Mouse (Mus musculus) lung, adult 2 months (tissue): ENCODE data around the gene Slc41a2. TPM values are rescaled to one million over a fixed set of nuclear protein-coding genes. Genes with fewer than 3 reads are reported as not detected.

ENCODE experiments used
- DNase-seq: peaks from one replicate; pipeline ENCODE4 v3.0.0; 2022
- H3K4me1 ChIP-seq: fragments of 200-500 bp; 2 replicates; pipeline ENCODE4 v1.6.1; 2011; ENCODE audit warnings: low read length; ENCODE audit not compliant: control insufficient read depth, insufficient read depth
- H3K4me3 ChIP-seq: fragments of 200-500 bp; replicated peaks from 2 replicates; pipeline ENCODE3; 2011; ENCODE audit warnings: low read depth, mild to moderate bottlenecking, control low read depth, low read length; ENCODE audit errors: extremely low read depth
- CTCF ChIP-seq: fragments of 200-500 bp; IDR thresholded peaks from 2 replicates; pipeline ENCODE4 v1.5.1; 2011; ENCODE audit warnings: mild to moderate bottlenecking, low read length, control low read depth; ENCODE audit not compliant: insufficient read depth
- POLR2A ChIP-seq: fragments of 200-500 bp; IDR thresholded peaks from 2 replicates; pipeline ENCODE4 v1.6.1; 2011; ENCODE audit warnings: low read depth, mild to moderate bottlenecking, control low read depth, low read length, borderline replicate concordance; ENCODE audit errors: extremely low read depth
- WGBS: fragments of 180-500 bp; shearing (Covaris S2); methylation state at CpG from one replicate; pipeline ENCODE4 v1.1.7; 2018; 5-methylcytosine and 5-hydroxymethylcytosine counted together
- polyA plus RNA-seq: library from polyadenylated mRNA; depleted of rRNA; stranded (reverse); fragments of >200 nt; gene quantifications from 2 replicates; pipeline ENCODE4 v1.2.3, GENCODE M21; 2012

Gene Slc41a2
- polyA plus RNA-seq, 1 experiment = 4.0 TPM

DNA sequence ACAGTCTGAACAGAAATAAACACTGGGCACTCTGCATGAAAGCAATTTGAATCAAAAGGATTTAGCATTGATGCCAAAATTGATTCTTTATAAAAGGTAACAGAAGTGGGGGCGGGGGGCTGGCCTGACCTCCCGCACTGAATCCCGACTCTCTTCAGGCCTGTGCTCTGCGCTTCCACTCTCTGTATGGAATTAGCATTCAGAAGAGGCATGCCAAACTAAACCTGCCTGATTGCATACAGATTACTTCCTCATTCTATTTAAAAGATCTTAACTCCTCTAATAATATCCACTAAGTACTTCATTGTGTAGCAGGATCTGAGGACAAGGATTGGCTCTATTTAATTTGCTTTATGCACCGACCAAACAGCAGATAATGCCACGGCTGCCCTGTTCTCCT lies 16.2 kb downstream of the Slc41a2 start:
- Histone ChIP-seq H3K4me1 (no peaks in the 10 kb centered on the region), H3K4me3 (no peak overlapping the region)
- TF ChIP-seq CTCF (no peak), POLR2A (no peak)
- 56% methylated on average over 6 of the region's 6 CpGs for WGBS
- no peak for DNase-seq

- TF ChIP-seq POLR2A (no peak), CTCF (no peak)
Observed at GRCm38 (mm10) chr10:83320870-83321269, 16.8 kb downstream of the Slc41a2 start.

DNA sequence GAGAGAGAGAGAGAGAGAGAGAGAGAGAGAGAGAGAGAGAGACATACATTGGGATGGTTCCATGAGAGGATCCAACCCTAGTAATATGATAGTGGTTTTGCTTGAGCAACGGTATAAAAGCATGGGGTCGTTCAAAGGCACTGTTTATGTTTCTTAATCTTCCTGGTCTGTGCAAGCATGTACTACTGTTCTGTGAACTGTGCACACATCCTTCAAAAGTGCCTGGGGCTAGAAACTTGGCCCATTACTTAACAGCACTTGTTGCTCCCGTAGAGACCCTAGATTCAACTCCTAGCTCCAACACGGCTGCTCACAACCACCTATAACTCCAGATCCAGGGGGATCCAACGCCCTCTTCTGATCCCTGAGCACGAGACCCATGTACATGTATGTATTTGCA lies 17.3 kb downstream of the Slc41a2 start:
- no peak overlapping the region for H3K4me3 ChIP-seq
- TF ChIP-seq POLR2A = no peak
- no peak for TF ChIP-seq CTCF
- no peak for DNase-seq
- no peaks in the 10 kb centered on the region for H3K4me1 ChIP-seq
- WGBS = 65% methylated on average over 6 of the region's 6 CpGs

More at GRCm38 (mm10) chr10:83320870-83321269, 16.8 kb downstream of the Slc41a2 start:
- H3K4me3 ChIP-seq = no peak overlapping the region
- H3K4me1 ChIP-seq = no peaks in the 10 kb centered on the region
- DNase-seq = no peak
- 85% methylated on average over 7 of the region's 7 CpGs for WGBS

DNA sequence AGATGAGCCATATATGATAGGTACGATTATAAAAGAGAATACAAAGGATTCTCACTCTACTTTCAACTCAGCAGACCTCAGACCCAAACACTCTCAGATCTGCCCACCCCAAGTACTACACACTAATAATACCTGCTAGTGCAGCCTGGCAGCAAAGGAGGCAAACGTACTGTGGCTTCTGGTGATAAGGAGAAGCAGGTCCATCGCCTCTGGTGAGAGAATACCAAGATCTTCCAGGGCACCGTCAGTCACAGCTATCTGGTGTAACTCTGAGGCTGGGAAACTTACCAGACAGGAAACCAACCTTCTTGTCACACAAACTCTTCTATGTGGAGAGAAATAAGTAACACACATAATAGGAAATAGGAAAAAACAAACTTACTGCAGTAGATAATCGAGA lies 24.6 kb downstream of the Slc41a2 start:
- TF ChIP-seq CTCF (no peak), POLR2A (no peak)
- no peaks in the 10 kb centered on the region for H3K4me1 ChIP-seq
- DNase-seq = no peak
- WGBS = 57% methylated on average over 5 of the region's 5 CpGs
- no peak overlapping the region for H3K4me3 ChIP-seq

DNA sequence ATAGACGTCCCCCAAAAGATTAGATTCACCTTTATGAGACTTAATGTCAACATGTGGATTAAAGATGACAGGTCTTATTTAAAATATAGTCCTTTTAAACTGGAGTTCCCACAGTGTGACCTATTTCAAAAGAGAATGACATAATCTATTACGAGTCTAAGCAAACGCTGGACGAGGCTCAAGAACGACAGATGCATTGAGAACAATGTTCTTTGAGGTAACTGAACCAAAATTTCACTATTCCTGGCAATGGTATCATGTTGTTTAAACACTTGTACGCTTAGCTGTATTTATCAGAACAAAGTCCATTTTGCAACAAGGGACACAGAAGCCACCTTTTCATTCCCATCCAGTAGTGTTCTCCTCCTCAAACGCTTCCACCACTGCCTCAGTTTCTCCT lies 27.3 kb downstream of the Slc41a2 start:
- WGBS = 65% methylated on average over 7 of the region's 7 CpGs
- H3K4me1 ChIP-seq = no peaks in the 10 kb centered on the region
- TF ChIP-seq CTCF (no peak), POLR2A (no peak)
- DNase-seq = no peak
- H3K4me3 ChIP-seq = no peak overlapping the region

GRCm38 (mm10) chr10:83301687-83302086 lies 36.0 kb downstream of the Slc41a2 start:
- no peak overlapping the region for H3K4me3 ChIP-seq
- no peak for DNase-seq
- H3K4me1 ChIP-seq = no peaks in the 10 kb centered on the region; the same call in 1 of the 2 replicates
- WGBS = 51% methylated on average over 4 of the region's 4 CpGs
- no peak for TF ChIP-seq CTCF
- no peak for TF ChIP-seq POLR2A

- no peak for DNase-seq
- no peak overlapping the region for H3K4me3 ChIP-seq
- 41% methylated on average over 3 of the region's 3 CpGs for WGBS
- no peak for TF ChIP-seq POLR2A
- TF ChIP-seq CTCF = no peak
- no peaks in the 10 kb centered on the region; the same call in 1 of the 2 replicates for H3K4me1 ChIP-seq
Observed at GRCm38 (mm10) chr10:83301054-83301453, 36.6 kb downstream of the Slc41a2 start.

- 61% methylated on average over 4 of the region's 4 CpGs for WGBS
- no peak for DNase-seq
- H3K4me3 ChIP-seq = no peak overlapping the region
- TF ChIP-seq POLR2A (no peak), CTCF (no peak)
- no peaks in the 10 kb centered on the region; the same call in 1 of the 2 replicates for H3K4me1 ChIP-seq
Observed at GRCm38 (mm10) chr10:83297017-83297416, 40.7 kb downstream of the Slc41a2 start.

- WGBS = 40% methylated on average over 9 of the region's 9 CpGs
- Histone ChIP-seq H3K4me1 (no peaks in the 10 kb centered on the region), H3K4me3 (no peak overlapping the region)
- DNase-seq = no peak
- TF ChIP-seq POLR2A (no peak), CTCF (peak; percentile 30; the same call in 1 of the 2 replicates)
Observed at GRCm38 (mm10) chr10:83294746-83295145, 42.9 kb downstream of the Slc41a2 start.

GRCm38 (mm10) chr10:83293352-83293751 lies 44.3 kb downstream of the Slc41a2 start:
- H3K4me3 ChIP-seq = no peak overlapping the region
- no peak for DNase-seq
- H3K4me1 ChIP-seq = no peaks in the 10 kb centered on the region
- 92% methylated on average over 9 of the region's 9 CpGs for WGBS
- no peak for TF ChIP-seq CTCF
- no peak for TF ChIP-seq POLR2A

DNA sequence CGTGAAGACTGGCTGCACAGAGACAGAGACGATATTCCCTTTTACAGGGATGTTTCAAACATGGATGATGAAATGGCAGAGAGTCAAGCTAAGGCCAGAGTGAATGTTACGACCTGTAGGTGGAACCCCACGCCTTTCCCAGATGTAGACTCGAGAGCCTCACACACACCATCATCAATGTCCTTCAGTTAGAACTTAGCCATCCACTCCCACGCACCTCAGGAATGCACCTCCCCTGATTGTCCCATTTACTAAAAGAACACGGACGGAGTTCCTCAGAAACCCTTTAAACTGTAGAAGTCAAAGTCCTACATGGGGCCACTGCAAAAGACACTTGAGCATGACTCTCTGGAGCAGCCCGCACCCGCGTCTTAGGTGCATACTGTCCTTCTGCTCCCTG lies 46.0 kb downstream of the Slc41a2 start:
- 81% methylated on average over 11 of the region's 11 CpGs for WGBS
- no peak overlapping the region for H3K4me3 ChIP-seq
- no peak for DNase-seq
- TF ChIP-seq CTCF = no peak
- TF ChIP-seq POLR2A = no peak
- no peaks in the 10 kb centered on the region for H3K4me1 ChIP-seq
